Mouse (Mus musculus) frontal cortex, adult (tissue): ENCODE measurements around the gene Cenpp.

Experiments
- ATAC-seq: cut with Nextera tagmentation; 2 replicates; pipeline ENCODE4 v1.9.2; 2017; ENCODE audit warnings: mild to moderate bottlenecking, moderate library complexity, mixed read lengths; ENCODE audit not compliant: low TSS enrichment

The Cenpp gene

DNA sequence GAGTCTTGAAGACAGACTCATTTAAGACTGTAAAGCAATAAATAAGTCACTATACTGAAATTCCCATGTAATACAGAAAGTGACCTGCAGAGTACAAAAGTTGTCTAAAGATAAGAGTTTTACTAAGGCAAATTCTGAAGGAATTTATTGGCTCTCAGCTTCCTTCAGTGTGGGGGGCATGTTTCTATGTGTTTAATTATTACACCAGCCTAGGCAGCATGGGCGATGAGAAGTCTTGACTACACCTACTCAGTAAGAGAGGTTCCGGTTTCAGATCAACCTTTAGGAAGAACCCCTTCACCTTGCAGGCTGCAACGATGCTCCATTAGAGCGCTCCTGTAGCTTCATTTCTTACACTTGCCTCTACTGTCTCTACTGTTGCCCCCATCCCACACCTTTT lies 121.9 kb downstream of the Cenpp start:
- no peak for ATAC-seq

DNA sequence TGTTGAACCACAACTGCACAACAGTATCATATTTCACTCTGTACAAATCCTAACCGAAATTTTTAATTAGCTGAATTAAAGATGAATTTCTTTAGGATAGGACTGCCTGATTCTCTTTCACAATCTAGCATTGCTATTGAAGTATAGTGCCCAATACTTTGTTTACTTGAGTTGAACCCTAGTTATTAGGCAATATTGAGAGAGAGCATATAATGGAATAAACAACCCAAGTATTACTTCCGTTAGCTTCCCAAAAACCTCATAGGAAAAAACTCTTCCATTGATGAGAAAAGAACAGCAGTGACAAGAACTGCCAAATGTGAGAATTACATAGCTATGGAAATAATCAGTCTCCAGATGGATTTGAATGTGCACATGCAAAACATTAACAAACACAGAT lies 126.3 kb downstream of the Cenpp start:
- ATAC-seq: no peak

DNA sequence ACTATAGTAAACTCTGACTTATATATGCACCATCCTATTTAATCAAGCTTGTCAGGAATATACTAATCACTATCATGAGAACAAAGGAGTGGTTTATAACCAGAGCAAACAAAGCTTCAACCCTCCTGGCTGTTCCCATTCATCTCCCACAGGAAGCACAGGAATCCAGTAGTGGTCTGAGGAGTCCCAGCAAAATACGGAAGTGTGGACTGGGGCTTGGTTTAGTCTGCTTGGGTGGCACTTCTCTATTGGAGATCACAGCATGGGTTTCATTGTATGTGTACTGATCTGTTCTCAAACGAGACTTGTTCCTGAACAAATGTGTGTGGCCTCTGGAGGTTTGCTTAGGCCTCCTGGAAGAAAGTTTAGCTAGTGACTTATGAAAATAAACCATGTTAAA lies 133.8 kb downstream of the Cenpp start:
- ATAC-seq: no peak

DNA sequence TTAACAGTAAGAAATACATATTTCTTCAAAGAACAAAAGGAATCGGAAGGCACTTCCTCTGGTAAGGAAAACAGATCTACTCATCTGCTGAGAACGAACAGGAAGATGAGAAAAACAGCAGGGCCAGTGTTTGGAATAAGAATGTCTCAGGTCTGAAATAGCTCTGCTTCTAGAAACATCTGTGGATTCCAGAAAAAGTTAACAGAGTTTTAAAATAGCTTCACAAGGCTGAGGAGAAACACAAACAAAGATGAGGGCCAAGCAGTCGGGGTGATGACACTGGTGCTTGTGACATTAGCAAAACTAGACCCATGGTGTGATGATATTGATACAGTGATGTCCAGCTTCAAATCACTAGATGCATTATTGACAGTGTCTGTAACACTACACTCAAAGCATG lies 145.4 kb downstream of the Cenpp start:
- ATAC-seq: no peak

- ATAC-seq: no peak
These were observed 146.8 kb downstream of the Cenpp start for GRCm38 (mm10) chr13:49505776-49506175.

DNA sequence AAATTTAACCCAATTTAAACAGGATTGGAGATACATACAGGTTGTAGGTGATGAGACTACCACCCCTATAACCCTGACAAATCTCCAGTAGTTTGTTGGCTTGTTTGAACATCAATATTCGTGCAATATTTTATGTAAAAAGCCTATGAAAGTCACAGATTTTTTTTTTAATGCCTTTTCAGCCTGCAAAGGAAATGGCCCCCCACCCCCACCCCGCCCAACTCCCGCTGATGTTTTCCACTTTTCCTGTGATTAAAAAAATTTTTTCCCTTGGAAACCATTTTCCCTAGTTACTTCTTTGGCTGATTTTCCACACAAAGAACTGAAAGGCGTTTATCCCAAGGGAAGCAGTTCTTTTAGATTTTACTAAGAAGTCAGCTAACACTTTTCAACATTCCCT lies 148.1 kb downstream of the Cenpp start, which contains the start of gene Ecm2:
Gene Ecm2 (plus strand): TSS at position 301 of the 400 bp plus-strand sequence.
- ATAC-seq: no peak

GRCm38 (mm10) chr13:49492376-49493368 lies 159.9 kb downstream of the Cenpp start, which contains the start of gene Tes3-ps:
Gene Tes3-ps (plus strand): TSS chr13:49493318.
- no peak for ATAC-seq

DNA sequence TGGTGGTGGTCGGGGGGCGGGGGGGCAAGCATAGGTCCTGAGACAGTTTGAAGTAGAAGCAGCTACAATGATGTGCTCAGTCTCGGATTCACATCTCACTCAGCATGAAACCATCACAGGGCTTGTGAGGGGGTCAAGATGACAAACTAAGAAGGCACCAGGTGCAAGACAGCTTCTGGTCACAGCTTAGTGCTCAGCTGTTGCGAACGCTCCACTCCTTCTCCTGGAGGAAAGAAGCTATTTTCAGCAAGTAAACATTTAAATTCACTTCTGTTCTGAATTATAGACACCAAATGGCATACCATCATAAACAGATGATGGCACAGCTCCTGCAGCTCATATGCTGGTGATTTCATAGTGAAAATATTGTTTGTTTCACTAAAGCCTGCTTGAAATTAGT lies 167.2 kb downstream of the Cenpp start:
- ATAC-seq: peak; percentile 47; the same call in 1 of the 2 replicates

- ATAC-seq: peak; percentile 49; the same call in 1 of the 2 replicates
These were observed 172.0 kb downstream of the Cenpp start for GRCm38 (mm10) chr13:49480551-49480950.

GRCm38 (mm10) chr13:49480057-49480456 lies 172.5 kb downstream of the Cenpp start:
- ATAC-seq: peak; percentile 85

- no peak for ATAC-seq
These were observed 173.2 kb downstream of the Cenpp start for GRCm38 (mm10) chr13:49479399-49479798.

DNA sequence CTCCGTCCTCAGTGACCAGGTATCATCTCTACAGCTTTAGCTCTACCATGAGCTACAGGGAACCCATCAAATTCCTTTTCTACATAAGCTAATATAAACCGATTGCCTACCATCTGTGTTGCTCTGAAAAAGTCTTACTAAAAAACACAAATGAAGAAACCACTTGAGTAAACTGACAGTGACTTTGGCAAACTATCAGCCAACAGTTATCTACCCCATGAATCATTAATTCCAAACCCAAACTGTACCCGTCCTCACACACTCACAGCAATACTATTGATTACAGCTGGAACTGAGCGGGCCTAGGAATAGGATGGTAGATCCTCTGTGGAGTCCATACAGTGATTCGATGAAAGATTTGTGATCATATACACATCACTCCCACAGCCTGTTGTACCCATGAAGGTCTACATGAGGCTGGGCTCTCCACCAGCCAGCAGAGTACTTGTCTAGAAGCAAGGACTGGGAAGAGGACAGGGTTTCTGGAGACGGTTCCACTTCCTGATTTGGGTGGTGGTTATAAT lies 173.7 kb downstream of the Cenpp start:
- no peak for ATAC-seq

DNA sequence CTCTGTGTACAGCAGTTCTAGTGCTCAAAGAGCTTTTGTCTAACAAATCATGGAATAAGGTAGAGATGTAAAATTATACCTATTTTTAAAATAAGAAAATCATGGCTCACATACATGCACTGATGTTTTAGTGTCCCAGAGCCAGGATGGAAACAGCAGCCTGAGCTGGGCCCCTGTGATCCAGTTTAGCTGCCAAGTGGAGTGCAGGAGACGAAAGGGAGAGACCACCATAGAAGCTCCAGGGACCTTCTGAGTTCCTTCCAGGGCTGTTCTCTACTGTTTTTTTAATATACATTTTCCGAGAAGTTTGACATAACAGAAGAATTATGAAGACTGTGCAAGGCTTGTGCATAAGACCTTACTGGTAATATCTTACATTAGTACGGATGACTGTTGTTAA lies 174.7 kb downstream of the Cenpp start:
- no peak for ATAC-seq

GRCm38 (mm10) chr13:49472676-49473005 lies 179.9 kb downstream of the Cenpp start:
- no peak for ATAC-seq

GRCm38 (mm10) chr13:49471981-49472675 lies 180.5 kb downstream of the Cenpp start:
- no peak for ATAC-seq

GRCm38 (mm10) chr13:49470806-49471205 lies 181.8 kb downstream of the Cenpp start:
- ATAC-seq: no peak; the same call in 1 of the 2 replicates

GRCm38 (mm10) chr13:49470319-49470718 lies 182.3 kb downstream of the Cenpp start:
- no peak for ATAC-seq

GRCm38 (mm10) chr13:49469002-49469401 lies 183.6 kb downstream of the Cenpp start:
- ATAC-seq: no peak

DNA sequence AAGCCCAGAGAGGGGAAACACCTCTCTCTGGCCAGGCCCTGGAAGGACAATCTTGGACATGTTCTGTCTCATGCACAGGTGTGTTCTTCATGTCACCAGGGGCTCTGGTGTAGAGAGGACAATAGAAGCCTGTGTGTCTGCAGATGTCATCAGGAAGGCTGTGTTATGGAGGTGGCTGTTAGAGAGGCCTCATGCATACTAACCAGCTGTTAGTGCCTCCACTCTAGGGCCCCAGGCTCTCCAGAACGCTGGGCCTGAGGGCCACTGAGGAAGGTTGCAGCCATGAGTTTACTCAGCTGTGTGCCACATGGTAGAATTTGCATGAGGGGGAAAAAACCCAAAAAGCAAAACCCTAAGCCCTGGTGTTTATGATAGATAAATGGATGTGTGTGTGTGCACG lies 185.0 kb downstream of the Cenpp start:
- no peak for ATAC-seq

DNA sequence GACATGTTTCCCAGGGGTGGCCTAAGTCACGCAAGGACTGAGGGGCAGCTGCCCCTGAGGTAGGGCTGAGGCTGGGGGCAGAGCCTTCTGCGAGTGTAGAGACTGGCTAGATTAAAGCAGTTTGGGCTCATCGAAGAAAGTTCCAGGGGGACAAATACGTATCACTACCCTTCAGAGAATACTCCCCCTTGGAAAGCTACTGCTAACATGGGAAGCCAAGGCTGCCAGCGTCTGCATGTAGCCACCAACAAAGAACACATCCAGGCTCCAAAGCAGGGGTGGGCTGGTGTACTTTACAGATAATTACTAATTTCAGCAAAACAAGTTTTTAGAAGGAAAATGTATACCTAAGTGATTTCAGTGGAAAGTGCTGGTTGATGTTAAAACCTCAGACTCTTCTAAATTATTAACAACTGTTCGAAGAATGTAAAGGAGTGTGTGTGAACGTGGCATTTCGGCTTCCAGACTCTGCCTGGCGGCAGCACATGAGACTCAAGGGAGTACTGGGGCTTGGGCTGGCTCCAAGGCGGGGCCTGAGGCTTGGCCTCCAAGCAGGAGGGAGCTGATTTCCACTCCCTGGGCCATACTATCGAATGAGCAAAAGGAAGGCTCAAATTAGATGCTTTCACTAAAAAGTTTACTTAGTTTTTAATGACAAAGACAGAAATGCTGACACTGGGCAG lies 186.1 kb downstream of the Cenpp start:
- ATAC-seq: no peak

- ATAC-seq: no peak
These were observed 186.7 kb downstream of the Cenpp start for GRCm38 (mm10) chr13:49465875-49466274.

GRCm38 (mm10) chr13:49462921-49463320 lies 189.7 kb downstream of the Cenpp start:
- ATAC-seq: no peak
